ENCODE assay signal across 23 mouse cellular contexts in genomic region chr13:24511932-24512520, GRCm38 (mm10).
DNase-seq lines count a peak whose midpoint lies in the region; ATAC-seq and TF ChIP-seq lines count a peak whose summit lies in the region.
"Had no signal": no experiment of that assay in that cellular context is flagged by ENCODE, and none has a peak within 500 bp of the region (broad histone marks: within the 10 kb centered on the region; RNA-seq: fewer than 3 reads in every experiment).

No protein-coding gene starts in this region.

- TF ChIP-seq POLR2A in ES-Bruce4 (IDR thresholded peaks at IDR 0.05; ENCODE audit: insufficient read depth, low read length), result no peak

- H3K9ac ChIP-seq in midbrain, embryonic 11.5 days (ENCODE audit: low read length), result no peak overlapping the region
- H3K9ac ChIP-seq in ES-Bruce4 (ENCODE audit: low read depth, poor library complexity, severe bottlenecking) (no peak overlapping the region), ES-E14 (ENCODE audit: insufficient read depth, low read depth, low read length, poor library complexity, severe bottlenecking) (no peak overlapping the region)
- H3K9ac ChIP-seq in hindbrain, embryonic 13.5 days, result no peak overlapping the region
- H3K9ac ChIP-seq: embryonic facial prominence, embryonic 15.5 days; forebrain, embryonic 12.5 days; hindbrain, embryonic 12.5 days had no signal

- 0 out of 2 replicates have a peak, but pooled peaks have one; percentile 56 for TF ChIP-seq EP300 in ES-Bruce4 (IDR thresholded peaks at IDR 0.05; ENCODE audit: insufficient read depth, low read depth, low read length)

- H3K27ac ChIP-seq in midbrain, embryonic 11.5 days (ENCODE audit: low read depth, low read length), result no peak overlapping the region
- H3K27ac ChIP-seq in midbrain, embryonic 10.5 days (replicated peaks), result no peak overlapping the region
- H3K27ac ChIP-seq in ES-Bruce4 (ENCODE audit: insufficient read depth, low read length) (no peak overlapping the region), ES-E14 (ENCODE audit: insufficient read depth, low read depth, low read length, poor library complexity, severe bottlenecking) (no peak overlapping the region)
- H3K27ac ChIP-seq in hindbrain, embryonic 13.5 days, result no peak overlapping the region
- H3K27ac ChIP-seq: embryonic facial prominence, embryonic 15.5 days; forebrain, embryonic 12.5 days; heart, embryonic 10.5 days; hindbrain, embryonic 12.5 days had no signal

- in situ Hi-C loops in ES-E14 (cut with MboI; ENCODE audit: low sequenced_read_pairs in 2 of 2, unreplicated experiment in 2 of 2), result no loop called here

- WGBS in midbrain, embryonic 11.5 days, result 84% methylated on average over 14 of the region's 14 CpGs
- 85% methylated on average over 14 of the region's 14 CpGs for WGBS in midbrain, embryonic 10.5 days
- 81% methylated on average over 14 of the region's 14 CpGs for WGBS in hindbrain, embryonic 13.5 days

- H3K4me1 ChIP-seq in midbrain, embryonic 11.5 days (ENCODE audit: control insufficient read depth, insufficient read depth, low read length), result no peaks in the 10 kb centered on the region
- H3K4me1 ChIP-seq in midbrain, embryonic 10.5 days, result peaks cover 7% of the 10 kb centered on the region
- H3K4me1 ChIP-seq in ES-Bruce4 (ENCODE audit: control insufficient read depth, insufficient read depth, low read length) (peaks cover 9% of the 10 kb centered on the region), ES-E14 (ENCODE audit: control insufficient read depth in 2 of 2, insufficient read depth in 2 of 2, low read length in 2 of 2, poor library complexity in 1 of 2) (peaks cover 2 to 10% of the 10 kb centered on the region in 2 experiments; a peak in 2 of 4 replicates)
- no peaks in the 10 kb centered on the region for H3K4me1 ChIP-seq in hindbrain, embryonic 13.5 days (replicated peaks)
- H3K4me1 ChIP-seq: embryonic facial prominence, embryonic 15.5 days; forebrain, embryonic 12.5 days; hindbrain, embryonic 12.5 days had no signal

- TF ChIP-seq CTCF in ES-Bruce4 (IDR thresholded peaks at IDR 0.05; ENCODE audit: low read depth, low read length), result no peak

- H3K4me3 ChIP-seq in midbrain, embryonic 11.5 days (ENCODE audit: low read depth, low read length), result no peak overlapping the region
- no peak overlapping the region for H3K4me3 ChIP-seq in midbrain, embryonic 10.5 days
- H3K4me3 ChIP-seq in ES-Bruce4 (ENCODE audit: low read depth, low read length) (no peak overlapping the region), ES-E14 (ENCODE audit: insufficient read depth in 1 of 2, low read depth in 1 of 2, low read length in 2 of 2, poor library complexity in 1 of 2, severe bottlenecking in 1 of 2) (no peak overlapping the region)
- H3K4me3 ChIP-seq in hindbrain, embryonic 13.5 days, result no peak overlapping the region
- H3K4me3 ChIP-seq: embryonic facial prominence, embryonic 15.5 days; erythroblast, embryonic 14.5 days; forebrain, embryonic 12.5 days; heart, embryonic 10.5 days; hindbrain, embryonic 12.5 days had no signal

- H3K9me3 ChIP-seq in midbrain, embryonic 11.5 days (ENCODE audit: control insufficient read depth, low read length), result no peaks in the 10 kb centered on the region
- no peaks in the 10 kb centered on the region for H3K9me3 ChIP-seq in midbrain, embryonic 10.5 days (replicated peaks)
- H3K9me3 ChIP-seq in ES-Bruce4 (replicated peaks; ENCODE audit: control insufficient read depth, insufficient read depth, low read length, poor library complexity, severe bottlenecking), result no peaks in the 10 kb centered on the region
- H3K9me3 ChIP-seq in ES-E14 (ENCODE audit: control insufficient read depth, insufficient read depth, low read depth, low read length), result no peaks in the 10 kb centered on the region
- no peaks in the 10 kb centered on the region for H3K9me3 ChIP-seq in hindbrain, embryonic 13.5 days
- H3K9me3 ChIP-seq: embryonic facial prominence, embryonic 15.5 days; forebrain, embryonic 12.5 days; heart, embryonic 10.5 days; hindbrain, embryonic 12.5 days had no signal

- peak; percentile 51 for DNase-seq in midbrain, embryonic 11.5 days (ENCODE audit: low spot score, missing footprints)
- no peak for DNase-seq in midbrain, embryonic 10.5 days (ENCODE audit: low spot score)
- peak; percentile 53 for DNase-seq in ES-E14 (ENCODE audit: low read depth, low spot score)
- peak; percentile 40 for DNase-seq in splenic B cell, adult 2 months (ENCODE audit: low read depth, low spot score)
- no peak for DNase-seq in T-cell, adult 2 months (ENCODE audit: low spot score)
- DNase-seq: adrenal gland, adult 2 months; adrenal gland, postnatal 36 days; cerebellum, adult 2 months; cerebellum, postnatal 10 days; embryo, embryonic 11 days; gastrocnemius, postnatal 10 days; heart, adult 18-20 months; heart, postnatal 10 days; heart, postnatal 4 days had no signal

- no peaks in the 10 kb centered on the region for H3K27me3 ChIP-seq in midbrain, embryonic 11.5 days (ENCODE audit: control insufficient read depth, insufficient read depth, low read length)
- no peaks in the 10 kb centered on the region for H3K27me3 ChIP-seq in midbrain, embryonic 10.5 days (ENCODE audit: low read depth, poor library complexity, severe bottlenecking)
- no peaks in the 10 kb centered on the region for H3K27me3 ChIP-seq in ES-Bruce4 (ENCODE audit: control insufficient read depth, insufficient read depth, low read length, poor library complexity, severe bottlenecking)
- no peaks in the 10 kb centered on the region for H3K27me3 ChIP-seq in splenic B cell, adult 2 months (ENCODE audit: control insufficient read depth, insufficient read depth, low read length, poor library complexity, severe bottlenecking)
- H3K27me3 ChIP-seq in hindbrain, embryonic 13.5 days, result no peaks in the 10 kb centered on the region
- H3K27me3 ChIP-seq: embryonic facial prominence, embryonic 15.5 days; forebrain, embryonic 12.5 days; hindbrain, embryonic 12.5 days had no signal

- H3K4me2 ChIP-seq in midbrain, embryonic 11.5 days, result no peak overlapping the region
- H3K4me2 ChIP-seq in hindbrain, embryonic 13.5 days, result no peak overlapping the region
- H3K4me2 ChIP-seq: embryonic facial prominence, embryonic 15.5 days; forebrain, embryonic 12.5 days; hindbrain, embryonic 12.5 days had no signal

- no peak for ATAC-seq in midbrain, embryonic 11.5 days (ENCODE audit: low FRiP score)
- no peak for ATAC-seq in hindbrain, embryonic 13.5 days (ENCODE audit: low FRiP score)
- ATAC-seq: forebrain, embryonic 16.5 days; intestine, postnatal 0 days had no signal

- no peaks in the 10 kb centered on the region for H3K36me3 ChIP-seq in midbrain, embryonic 11.5 days (ENCODE audit: control insufficient read depth, insufficient read depth, low read length)
- H3K36me3 ChIP-seq in midbrain, embryonic 10.5 days, result no peaks in the 10 kb centered on the region
- H3K36me3 ChIP-seq in ES-Bruce4 (ENCODE audit: control insufficient read depth, insufficient read depth, low read length, poor library complexity, severe bottlenecking) (no peaks in the 10 kb centered on the region), ES-E14 (ENCODE audit: control insufficient read depth, insufficient read depth, low read length, poor library complexity, severe bottlenecking) (no peaks in the 10 kb centered on the region)
- no peaks in the 10 kb centered on the region for H3K36me3 ChIP-seq in splenic B cell, adult 2 months (ENCODE audit: control insufficient read depth, insufficient read depth, low read length, poor library complexity, severe bottlenecking)
- H3K36me3 ChIP-seq in hindbrain, embryonic 13.5 days, result no peaks in the 10 kb centered on the region
- H3K36me3 ChIP-seq: embryonic facial prominence, embryonic 15.5 days; forebrain, embryonic 12.5 days; heart, embryonic 10.5 days; hindbrain, embryonic 12.5 days had no signal

TF ChIP-seq in ES-E14, 5 proteins besides CTCF, POLR2A, EP300 and RAD21:
- TF ChIP-seq ZC3H11A (IDR thresholded peaks at IDR 0.05; ENCODE audit: borderline replicate concordance, low read depth, low read length) (no peak), HCFC1 (IDR thresholded peaks at IDR 0.05; ENCODE audit: borderline replicate concordance, insufficient read depth, low read length) (no peak), ZNF384 (IDR thresholded peaks at IDR 0.05; ENCODE audit: low read depth, low read length) (no peak), CHD2 (IDR thresholded peaks at IDR 0.05; ENCODE audit: low read depth, low read length) (no peak), MAFK (IDR thresholded peaks at IDR 0.05; ENCODE audit: insufficient read depth, low read depth, low read length) (no peak)

Comparison
In these comparisons a context has a peak if more than half of its experiments do, and no peak if none do; other contexts are left out.
1. DNase-seq: peak in midbrain, embryonic 11.5 days (single experiment), ES-E14 (single experiment) and splenic B cell, adult 2 months (single experiment); none in midbrain, embryonic 10.5 days (single experiment) and T-cell, adult 2 months (single experiment).